Mouse (Mus musculus) neural tube, embryonic 11.5 days (tissue): Measurements from ENCODE around the gene Creb3l2. TPM values are rescaled to one million over a fixed set of nuclear protein-coding genes. Genes with fewer than 3 reads are reported as not detected.

ENCODE experiments used
- ATAC-seq: fragments of 200-750 bp; cut with Nextera tagmentation; 2 replicates; pipeline ENCODE4 v1.8.0; 2017; ENCODE audit warnings: moderate number of reproducible peaks, mild to moderate bottlenecking, moderate TSS enrichment, moderate library complexity; ENCODE audit not compliant: insufficient read depth, low FRiP score, low TSS enrichment
- DNase-seq: peaks from one replicate; pipeline ENCODE4 v3.0.0-alpha.2; 2015; ENCODE audit warnings: low spot score
- H3K27ac ChIP-seq: fragments of 300-500 bp; sonication (generic); 2 replicates; pipeline ENCODE4 v1.5.1; 2014; ENCODE audit warnings: low read depth, mild to moderate bottlenecking, low read length
- H3K27me3 ChIP-seq: fragments of 300-500 bp; sonication (generic); 2 replicates; pipeline ENCODE4 v1.6.1; 2014; ENCODE audit warnings: mild to moderate bottlenecking, low read length, mixed read lengths; ENCODE audit not compliant: control insufficient read depth, insufficient read depth
- H3K36me3 ChIP-seq: fragments of 300-500 bp; sonication (generic); 2 replicates; pipeline ENCODE4 v1.6.1; 2014; ENCODE audit warnings: mild to moderate bottlenecking, low read length, moderate library complexity, mixed read lengths; ENCODE audit not compliant: control insufficient read depth, insufficient read depth
- H3K4me1 ChIP-seq: fragments of 300-500 bp; sonication (generic); 2 replicates; pipeline ENCODE4 v1.6.1; 2014; ENCODE audit warnings: low read length, mixed read lengths; ENCODE audit not compliant: control insufficient read depth, insufficient read depth
- H3K4me2 ChIP-seq: fragments of 300-500 bp; sonication (generic); 2 replicates; pipeline ENCODE4 v1.6.1; 2014; ENCODE audit warnings: low read depth, mild to moderate bottlenecking, moderate library complexity
- H3K4me3 ChIP-seq: fragments of 300-500 bp; sonication (generic); 2 replicates; pipeline ENCODE4 v1.5.1; 2014; ENCODE audit warnings: low read depth, low read length
- H3K9ac ChIP-seq: fragments of 300-500 bp; sonication (generic); 2 replicates; pipeline ENCODE4 v1.6.1; 2014; ENCODE audit warnings: mild to moderate bottlenecking, low read length
- H3K9me3 ChIP-seq: fragments of 300-500 bp; sonication (generic); 2 replicates; pipeline ENCODE4 v1.6.1; 2016; ENCODE audit warnings: low read length; ENCODE audit not compliant: control insufficient read depth
- WGBS: fragments of 180-500 bp; shearing (Covaris S2); extraction: QIAGEN DNeasy Blood & Tissue Kit; methylation state at CpG from one replicate; pipeline ENCODE4 v1.1.7; 2014; 5-methylcytosine and 5-hydroxymethylcytosine counted together
- polyA plus RNA-seq: library from polyadenylated mRNA; unstranded; fragments of >200 nt; fragmentation: Nextera tagmentation; extraction: Ambion mirVana; gene quantifications from 2 replicates; pipeline ENCODE4 v1.2.1, GENCODE M21; 2014

The Creb3l2 gene
- 14.5 and 16.0 TPM in 2 replicates for polyA plus RNA-seq

DNA sequence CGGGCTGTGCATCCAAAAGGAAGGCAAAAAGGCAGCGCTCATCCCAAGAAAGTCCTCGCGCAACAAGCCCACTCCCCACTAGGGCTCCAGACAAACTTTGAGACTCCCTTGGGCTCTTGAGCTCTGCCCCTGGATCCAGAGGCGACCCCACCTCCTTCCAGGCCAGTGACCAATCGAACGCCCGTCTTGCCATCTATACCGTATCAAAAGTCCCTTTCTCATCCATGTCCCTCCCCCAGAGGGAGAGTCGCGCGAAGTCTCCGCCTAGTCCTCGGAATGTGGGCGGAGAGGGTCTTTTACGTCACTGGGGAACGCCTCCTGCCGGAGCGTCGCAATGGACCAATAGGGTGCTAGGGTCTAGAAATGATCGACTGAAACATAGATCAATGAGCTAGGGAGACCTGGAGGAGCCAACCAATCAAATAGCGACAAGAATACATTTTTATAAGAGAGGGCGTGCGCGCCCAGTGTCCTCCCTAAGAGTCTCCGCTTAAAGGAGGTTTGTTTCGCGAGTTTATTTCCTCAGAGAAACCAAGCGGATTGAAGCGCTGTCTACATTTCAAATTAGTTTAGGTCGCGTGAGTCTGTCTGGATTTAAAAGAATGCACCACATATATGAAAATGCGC lies at the start of gene Creb3l2:
Gene Creb3l2 (minus strand): TSS at position 106 of the 627 bp plus-strand sequence.
- peak within 1 kb of the TSS; percentile 50; the same call in 1 of the 2 replicates for H3K27ac ChIP-seq
- WGBS: under 1% methylated on average over 33 of the region's 33 CpGs

DNA sequence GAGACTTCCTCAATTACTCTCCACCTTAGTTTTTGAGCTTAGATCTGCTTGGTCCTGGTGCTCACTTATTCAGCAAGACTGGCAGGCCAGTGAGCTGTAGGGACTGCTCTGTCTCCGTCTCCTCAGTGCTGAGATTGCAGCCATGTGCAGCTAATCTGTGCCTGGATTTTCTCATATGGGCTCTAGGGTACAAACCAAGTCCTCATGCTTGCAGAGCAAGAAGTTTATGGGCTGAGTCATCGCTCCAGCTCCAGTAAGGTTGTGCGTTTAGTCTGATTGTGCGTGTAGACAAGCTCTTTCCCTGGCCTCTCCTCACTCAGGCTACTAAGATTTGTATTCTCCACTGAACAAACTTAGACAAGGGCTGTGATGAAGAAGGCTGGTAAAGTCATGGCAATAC lies 44.6 kb upstream of the Creb3l2 start:
- no peak for ATAC-seq

More for the DNA sequence above, at the start of gene Creb3l2:
- H3K9me3 ChIP-seq: no peaks in the 10 kb centered on the region
- peak within 1 kb of the TSS; percentile 85 for H3K4me3 ChIP-seq
- H3K4me1 ChIP-seq: 0 out of 2 replicates have a peak, but pooled peaks cover 4% of the 10 kb centered on the region
- H3K4me2 ChIP-seq: peak within 1 kb of the TSS; percentile 68
- DNase-seq (peak; percentile 98), ATAC-seq (peak; percentile 99)
- H3K9ac ChIP-seq: peak within 1 kb of the TSS; percentile 74
- H3K36me3 ChIP-seq: no peaks in the 10 kb centered on the region
- no peaks in the 10 kb centered on the region for H3K27me3 ChIP-seq

DNA sequence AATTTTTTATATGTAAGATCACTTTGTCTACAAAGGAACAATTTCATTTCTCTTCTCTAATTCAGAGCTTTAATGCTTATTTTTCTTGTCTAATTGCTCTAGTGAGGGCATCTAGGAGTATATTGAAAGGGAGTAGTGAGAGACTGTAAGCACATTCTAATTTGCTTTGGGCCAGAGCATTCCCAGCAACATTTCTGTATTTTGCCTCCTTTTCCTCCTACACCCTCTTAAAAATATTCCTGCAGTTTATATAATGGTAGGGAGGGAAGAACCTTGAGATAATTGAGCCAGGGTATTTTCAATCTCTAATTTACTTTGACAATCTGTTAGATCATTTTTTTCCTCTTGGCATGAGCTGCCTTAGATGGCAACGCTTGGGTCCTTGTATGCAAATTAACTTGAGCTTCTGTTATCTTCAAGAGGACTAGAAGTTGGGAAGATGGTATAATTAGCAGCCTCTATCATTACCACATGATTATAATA lies 42.7 kb upstream of the Creb3l2 start:
- WGBS: 81% methylated on average over 1 of the region's 1 CpGs
- Histone ChIP-seq H3K27me3 (no peaks in the 10 kb centered on the region), H3K9ac (no peak overlapping the region), H3K4me2 (no peak overlapping the region), H3K4me1 (no peaks in the 10 kb centered on the region), H3K4me3 (no peak overlapping the region), H3K27ac (no peak overlapping the region), H3K9me3 (no peaks in the 10 kb centered on the region), H3K36me3 (no peaks in the 10 kb centered on the region)
- DNase-seq (no peak), ATAC-seq (no peak)

More for the DNA sequence above, 44.6 kb upstream of the Creb3l2 start:
- Histone ChIP-seq H3K9ac (no peak overlapping the region), H3K4me3 (no peak overlapping the region), H3K27ac (no peak overlapping the region), H3K4me2 (no peak overlapping the region), H3K4me1 (no peaks in the 10 kb centered on the region), H3K36me3 (no peaks in the 10 kb centered on the region), H3K27me3 (no peaks in the 10 kb centered on the region), H3K9me3 (no peaks in the 10 kb centered on the region)
- 89% methylated on average over 4 of the region's 4 CpGs for WGBS
- DNase-seq: no peak

DNA sequence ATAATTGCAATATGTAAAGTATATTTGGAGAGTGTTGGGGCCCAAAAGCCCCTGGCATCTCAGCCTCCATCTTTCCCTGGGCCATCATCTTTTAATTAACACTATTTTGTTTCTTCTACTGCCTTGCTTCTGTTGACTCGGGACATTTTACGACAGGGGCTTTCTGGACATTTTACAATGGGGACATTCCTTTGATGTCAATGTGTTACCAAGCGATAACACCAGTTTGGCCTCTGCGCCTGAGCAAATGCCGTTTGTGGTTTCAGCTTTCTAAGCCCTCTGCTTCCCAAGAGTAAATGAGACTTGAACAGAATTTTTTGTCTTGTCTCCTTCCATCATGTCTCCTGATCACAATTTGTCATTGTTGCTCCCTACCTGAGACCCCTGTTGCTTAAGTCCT lies 41.3 kb upstream of the Creb3l2 start:
- no peak overlapping the region for H3K27ac ChIP-seq
- no peaks in the 10 kb centered on the region for H3K9me3 ChIP-seq
- no peak for DNase-seq
- H3K4me3 ChIP-seq: no peak overlapping the region
- no peak for ATAC-seq
- no peaks in the 10 kb centered on the region for H3K4me1 ChIP-seq
- WGBS: 11% methylated on average over 5 of the region's 5 CpGs
- H3K36me3 ChIP-seq: no peaks in the 10 kb centered on the region
- H3K27me3 ChIP-seq: no peaks in the 10 kb centered on the region
- no peak overlapping the region for H3K4me2 ChIP-seq
- H3K9ac ChIP-seq: no peak overlapping the region

DNA sequence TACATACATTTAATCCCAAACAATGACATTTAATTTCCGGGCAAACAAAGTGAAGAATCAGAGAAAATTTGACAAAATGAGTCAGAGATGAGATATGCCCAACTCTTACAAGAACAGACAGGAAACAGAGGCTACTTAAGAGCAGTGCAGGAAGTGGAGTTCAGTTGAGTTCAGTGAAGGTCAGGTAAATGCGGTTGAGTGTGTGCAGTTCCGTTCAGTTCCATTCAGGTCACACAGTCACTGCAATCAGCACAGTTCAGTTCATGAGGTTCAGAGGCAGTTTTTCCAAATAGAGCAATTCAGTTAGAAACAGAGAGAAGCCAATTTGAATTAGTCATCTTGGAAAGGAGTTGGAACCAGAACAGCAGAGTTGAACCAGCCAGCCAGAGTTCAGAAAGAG lies 39.2 kb upstream of the Creb3l2 start:
- Histone ChIP-seq H3K4me3 (no peak overlapping the region), H3K4me2 (no peak overlapping the region), H3K4me1 (no peaks in the 10 kb centered on the region), H3K9ac (no peak overlapping the region), H3K36me3 (no peaks in the 10 kb centered on the region), H3K27me3 (no peaks in the 10 kb centered on the region), H3K9me3 (no peaks in the 10 kb centered on the region), H3K27ac (no peak overlapping the region)
- ATAC-seq (no peak), DNase-seq (no peak)
- 91% methylated on average over 3 of the region's 3 CpGs for WGBS

DNA sequence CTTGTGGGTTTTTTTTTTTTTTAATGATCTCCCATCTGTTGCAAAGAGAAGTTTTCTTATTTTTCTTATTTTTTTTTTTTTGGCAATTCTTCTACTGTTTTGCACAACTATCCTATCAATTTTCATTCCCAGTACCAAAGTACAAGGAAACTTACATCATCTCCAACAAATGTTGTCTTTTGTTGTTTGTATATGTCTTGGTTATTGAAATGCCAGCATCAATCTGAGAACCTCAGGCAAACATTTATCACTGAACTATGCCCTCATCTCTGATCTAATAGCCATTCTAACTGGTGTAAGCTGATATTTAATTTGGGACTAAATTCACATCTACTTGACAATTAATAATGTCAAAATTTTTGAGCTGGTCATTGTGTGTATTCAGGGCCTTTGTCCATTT lies 38.1 kb upstream of the Creb3l2 start:
- DNase-seq: no peak
- Histone ChIP-seq H3K4me2 (no peak overlapping the region), H3K27me3 (no peaks in the 10 kb centered on the region), H3K36me3 (no peaks in the 10 kb centered on the region), H3K9ac (no peak overlapping the region), H3K4me3 (no peak overlapping the region), H3K4me1 (no peaks in the 10 kb centered on the region), H3K27ac (no peak overlapping the region), H3K9me3 (no peaks in the 10 kb centered on the region)
- ATAC-seq: no peak

DNA sequence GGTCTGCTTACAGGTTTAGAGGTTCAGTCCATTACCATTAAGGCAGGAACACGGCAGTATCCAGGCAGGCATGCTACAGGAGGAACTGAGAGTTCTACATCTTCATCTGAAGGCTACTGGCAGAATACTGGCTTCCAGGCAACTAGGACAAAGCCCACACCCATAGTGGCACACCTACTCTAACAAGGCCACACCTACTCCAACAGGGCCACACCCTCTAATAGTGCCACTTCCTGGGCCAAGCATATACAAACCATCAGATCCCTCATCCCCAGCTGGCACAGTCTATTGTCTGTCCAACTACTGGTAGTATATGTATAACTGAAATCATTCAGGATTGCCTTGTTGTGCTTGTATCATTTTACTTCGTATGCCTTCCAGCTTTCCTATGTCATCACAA lies 36.5 kb upstream of the Creb3l2 start:
- Histone ChIP-seq H3K27ac (no peak overlapping the region), H3K4me3 (no peak overlapping the region), H3K4me1 (no peaks in the 10 kb centered on the region), H3K9me3 (no peaks in the 10 kb centered on the region), H3K36me3 (no peaks in the 10 kb centered on the region), H3K27me3 (no peaks in the 10 kb centered on the region), H3K9ac (no peak overlapping the region), H3K4me2 (no peak overlapping the region)
- ATAC-seq: no peak
- 91% methylated on average over 2 of the region's 2 CpGs for WGBS
- no peak for DNase-seq

DNA sequence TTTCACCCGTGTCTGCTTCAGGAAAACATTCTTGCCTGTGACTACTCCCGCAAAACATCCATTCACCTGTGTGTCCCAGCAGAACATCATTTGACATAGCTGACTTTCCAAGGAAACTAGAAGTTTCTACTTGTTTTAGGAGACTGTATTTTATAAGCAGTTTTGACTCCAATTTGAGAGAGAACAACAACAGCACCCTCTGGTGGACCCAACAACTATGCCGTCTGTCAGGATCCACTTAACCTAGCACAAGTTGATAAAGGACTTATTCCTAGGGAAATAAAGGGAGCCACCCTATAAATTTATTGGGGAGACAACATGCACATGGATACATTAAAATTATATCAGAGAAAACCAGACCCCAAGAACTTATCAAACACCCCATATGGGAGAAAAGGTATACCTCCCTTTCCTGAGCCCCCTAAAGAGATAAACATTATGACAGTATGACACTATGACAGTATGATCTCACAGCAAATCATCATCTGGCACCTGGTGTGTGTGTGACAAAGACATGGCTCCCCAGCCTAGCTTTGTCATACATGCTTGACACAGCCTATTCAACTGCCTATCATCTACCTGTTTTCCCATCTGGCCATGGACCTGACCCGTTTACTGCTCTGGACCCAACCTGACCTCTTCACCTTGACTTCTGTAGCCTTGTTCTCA lies 31.9 kb upstream of the Creb3l2 start:
- ATAC-seq (no peak), DNase-seq (no peak)
- Histone ChIP-seq H3K4me2 (no peak overlapping the region), H3K4me1 (no peaks in the 10 kb centered on the region), H3K4me3 (no peak overlapping the region), H3K9me3 (no peaks in the 10 kb centered on the region), H3K9ac (no peak overlapping the region), H3K36me3 (no peaks in the 10 kb centered on the region), H3K27ac (no peak overlapping the region), H3K27me3 (no peaks in the 10 kb centered on the region)
- 89% methylated on average over 4 of the region's 4 CpGs for WGBS

DNA sequence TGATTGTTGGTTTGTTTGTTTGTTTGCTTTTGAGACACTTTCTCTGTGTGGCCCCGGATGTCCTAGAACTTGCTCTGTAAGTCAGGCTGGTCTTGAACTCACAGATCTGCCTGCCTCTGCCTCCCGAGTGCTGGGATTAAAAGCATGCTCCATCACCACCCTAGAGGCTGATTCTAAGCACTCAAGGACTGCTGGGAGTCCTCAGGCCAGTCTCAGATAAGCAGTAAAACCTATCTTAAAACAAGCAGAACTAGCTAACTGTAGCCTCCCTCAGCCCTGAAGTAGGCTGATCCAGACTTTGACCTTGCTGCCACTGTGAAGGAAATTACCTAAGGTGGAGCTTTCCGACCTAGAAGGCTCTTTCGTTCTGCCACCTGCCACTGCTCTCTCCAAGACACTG lies 28.3 kb upstream of the Creb3l2 start:
- H3K4me3 ChIP-seq: no peak overlapping the region
- 74% methylated on average over 4 of the region's 4 CpGs for WGBS
- H3K4me1 ChIP-seq: no peaks in the 10 kb centered on the region
- no peak overlapping the region for H3K27ac ChIP-seq
- H3K9me3 ChIP-seq: no peaks in the 10 kb centered on the region
- no peaks in the 10 kb centered on the region for H3K27me3 ChIP-seq
- DNase-seq (no peak), ATAC-seq (no peak)
- no peak overlapping the region for H3K4me2 ChIP-seq
- no peak overlapping the region for H3K9ac ChIP-seq
- no peaks in the 10 kb centered on the region for H3K36me3 ChIP-seq
